Mouse (Mus musculus): ENCODE data around the gene Tirap. TPM values are rescaled to one million over a fixed set of nuclear protein-coding genes. Genes with fewer than 3 reads are reported as not detected.

Gene Tirap
- polyA plus RNA-seq, 1 experiment: 5.2 TPM

GRCm38 (mm10) chr9:35166144-35166797 lies 33.8 kb downstream of the Tirap start:
- TF ChIP-seq CTCF (IDR thresholded peaks at IDR 0.05; ENCODE audit: borderline replicate concordance, control insufficient read depth, extremely low read depth, insufficient read depth, low read length, poor library complexity) (no peak), POLR2A (IDR thresholded peaks at IDR 0.05; ENCODE audit: control insufficient read depth, extremely low read depth, insufficient read depth, low read length, poor library complexity) (no peak)
- no peak for DNase-seq
- Histone ChIP-seq H3K36me3 (ENCODE audit: control insufficient read depth, insufficient read depth, low read length) (peaks cover 16% of the 10 kb centered on the region), H3K27ac (ENCODE audit: control insufficient read depth, insufficient read depth, low read length) (no peak overlapping the region), H3K4me1 (replicated peaks; ENCODE audit: control insufficient read depth, insufficient read depth, low read length) (no peaks in the 10 kb centered on the region), H3K27me3 (ENCODE audit: control insufficient read depth, insufficient read depth, low read length) (no peaks in the 10 kb centered on the region), H3K4me3 (ENCODE audit: control insufficient read depth, insufficient read depth, low read length) (no peak overlapping the region)
- WGBS: 76% methylated on average over 3 of the region's 3 CpGs

GRCm38 (mm10) chr9:35164142-35164874 lies 35.8 kb downstream of the Tirap start:
- H3K4me1 ChIP-seq (replicated peaks; ENCODE audit: control insufficient read depth, insufficient read depth, low read length): no peaks in the 10 kb centered on the region
- 82% methylated on average over 5 of the region's 5 CpGs for WGBS
- H3K36me3 ChIP-seq (ENCODE audit: control insufficient read depth, insufficient read depth, low read length): peaks cover 9% of the 10 kb centered on the region; the same call in 1 of the 2 replicates
- no peak overlapping the region for H3K27ac ChIP-seq (ENCODE audit: control insufficient read depth, insufficient read depth, low read length)
- TF ChIP-seq CTCF (IDR thresholded peaks at IDR 0.05; ENCODE audit: borderline replicate concordance, control insufficient read depth, extremely low read depth, insufficient read depth, low read length, poor library complexity): no peak
- TF ChIP-seq POLR2A (IDR thresholded peaks at IDR 0.05; ENCODE audit: control insufficient read depth, extremely low read depth, insufficient read depth, low read length, poor library complexity): no peak
- H3K4me3 ChIP-seq (ENCODE audit: control insufficient read depth, insufficient read depth, low read length): no peak overlapping the region
- no peaks in the 10 kb centered on the region for H3K27me3 ChIP-seq (ENCODE audit: control insufficient read depth, insufficient read depth, low read length)
- DNase-seq: no peak

DNA sequence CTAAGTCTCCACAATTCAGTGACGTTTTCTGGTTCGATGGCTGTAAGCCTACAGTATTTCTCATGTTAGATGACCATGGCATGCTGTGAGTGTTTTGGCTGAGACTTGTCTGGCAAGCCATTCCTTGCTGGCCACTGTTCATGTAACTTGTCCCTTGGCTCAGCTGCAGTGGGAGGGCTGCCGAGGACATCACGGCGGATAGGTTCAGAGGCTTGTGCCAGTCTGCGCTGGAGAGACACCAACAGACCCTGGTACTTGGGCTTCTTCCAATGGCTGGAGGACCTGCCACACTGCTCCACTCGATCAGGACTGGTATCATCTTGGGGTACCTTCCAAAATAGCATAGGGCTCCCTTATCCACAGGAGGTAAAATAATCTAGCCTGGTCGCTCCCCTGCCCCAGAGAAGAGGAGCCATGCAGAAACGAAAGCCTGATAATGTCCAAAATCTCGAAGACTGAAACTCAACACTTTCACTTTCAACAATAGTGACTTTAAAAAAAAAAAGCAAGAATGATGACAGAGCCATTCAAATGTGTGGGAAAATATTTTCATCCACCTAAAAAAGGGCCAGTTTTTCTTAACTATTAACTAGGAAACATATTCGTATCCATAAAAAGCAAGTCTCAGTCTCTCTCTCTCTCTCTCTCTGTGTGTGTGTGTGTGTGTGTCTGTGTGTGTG lies 36.9 kb downstream of the Tirap start:
- Histone ChIP-seq H3K27me3 (ENCODE audit: control insufficient read depth, insufficient read depth, low read length) (no peaks in the 10 kb centered on the region), H3K36me3 (ENCODE audit: control insufficient read depth, insufficient read depth, low read length) (peaks cover 9% of the 10 kb centered on the region; the same call in 1 of the 2 replicates), H3K4me3 (ENCODE audit: control insufficient read depth, insufficient read depth, low read length) (no peak overlapping the region), H3K27ac (ENCODE audit: control insufficient read depth, insufficient read depth, low read length) (no peak overlapping the region), H3K4me1 (replicated peaks; ENCODE audit: control insufficient read depth, insufficient read depth, low read length) (no peaks in the 10 kb centered on the region)
- WGBS: 79% methylated on average over 11 of the region's 11 CpGs
- DNase-seq: no peak
- TF ChIP-seq CTCF (IDR thresholded peaks at IDR 0.05; ENCODE audit: borderline replicate concordance, control insufficient read depth, extremely low read depth, insufficient read depth, low read length, poor library complexity) (no peak), POLR2A (IDR thresholded peaks at IDR 0.05; ENCODE audit: control insufficient read depth, extremely low read depth, insufficient read depth, low read length, poor library complexity) (no peak)

DNA sequence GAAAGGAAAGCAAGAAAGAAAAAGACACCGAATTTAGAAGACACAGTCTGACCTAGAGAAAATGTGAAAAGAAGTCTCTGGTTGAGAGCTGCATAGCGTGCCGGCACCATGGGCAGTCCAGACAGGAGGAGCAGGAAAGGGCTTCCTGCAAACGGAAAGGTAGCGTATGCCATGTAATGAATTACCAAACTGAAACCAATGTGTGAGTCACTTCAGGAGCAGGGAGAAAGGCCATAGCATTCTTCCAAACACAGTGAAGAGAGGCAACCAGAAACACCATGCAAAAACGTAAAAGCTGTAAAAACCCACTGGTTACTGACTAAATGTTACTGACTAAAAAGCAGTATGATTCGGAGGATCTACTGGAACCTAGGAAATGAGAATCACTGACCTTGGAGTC lies 38.4 kb downstream of the Tirap start:
- DNase-seq: no peak
- Histone ChIP-seq H3K4me1 (replicated peaks; ENCODE audit: control insufficient read depth, insufficient read depth, low read length) (no peaks in the 10 kb centered on the region), H3K4me3 (ENCODE audit: control insufficient read depth, insufficient read depth, low read length) (no peak overlapping the region), H3K36me3 (ENCODE audit: control insufficient read depth, insufficient read depth, low read length) (peaks cover 8% of the 10 kb centered on the region; the same call in 1 of the 2 replicates), H3K27me3 (ENCODE audit: control insufficient read depth, insufficient read depth, low read length) (no peaks in the 10 kb centered on the region), H3K27ac (ENCODE audit: control insufficient read depth, insufficient read depth, low read length) (no peak overlapping the region)
- 96% methylated on average over 7 of the region's 7 CpGs for WGBS
- TF ChIP-seq CTCF (IDR thresholded peaks at IDR 0.05; ENCODE audit: borderline replicate concordance, control insufficient read depth, extremely low read depth, insufficient read depth, low read length, poor library complexity) (no peak), POLR2A (IDR thresholded peaks at IDR 0.05; ENCODE audit: control insufficient read depth, extremely low read depth, insufficient read depth, low read length, poor library complexity) (no peak)

GRCm38 (mm10) chr9:35160662-35161061 lies 39.4 kb downstream of the Tirap start:
- WGBS: 96% methylated on average over 2 of the region's 2 CpGs
- no peak for DNase-seq
- H3K27ac ChIP-seq (ENCODE audit: control insufficient read depth, insufficient read depth, low read length): no peak overlapping the region
- no peaks in the 10 kb centered on the region for H3K27me3 ChIP-seq (ENCODE audit: control insufficient read depth, insufficient read depth, low read length)
- H3K4me1 ChIP-seq (replicated peaks; ENCODE audit: control insufficient read depth, insufficient read depth, low read length): no peaks in the 10 kb centered on the region
- no peak overlapping the region for H3K4me3 ChIP-seq (ENCODE audit: control insufficient read depth, insufficient read depth, low read length)
- peaks cover 4% of the 10 kb centered on the region; the same call in 1 of the 2 replicates for H3K36me3 ChIP-seq (ENCODE audit: control insufficient read depth, insufficient read depth, low read length)
- TF ChIP-seq POLR2A (IDR thresholded peaks at IDR 0.05; ENCODE audit: control insufficient read depth, extremely low read depth, insufficient read depth, low read length, poor library complexity) (no peak), CTCF (IDR thresholded peaks at IDR 0.05; ENCODE audit: borderline replicate concordance, control insufficient read depth, extremely low read depth, insufficient read depth, low read length, poor library complexity) (no peak)

GRCm38 (mm10) chr9:35158477-35158876 lies 41.6 kb downstream of the Tirap start:
- TF ChIP-seq POLR2A (IDR thresholded peaks at IDR 0.05; ENCODE audit: control insufficient read depth, extremely low read depth, insufficient read depth, low read length, poor library complexity) (no peak), CTCF (IDR thresholded peaks at IDR 0.05; ENCODE audit: borderline replicate concordance, control insufficient read depth, extremely low read depth, insufficient read depth, low read length, poor library complexity) (no peak)
- H3K27ac ChIP-seq (ENCODE audit: control insufficient read depth, insufficient read depth, low read length): no peak overlapping the region
- H3K27me3 ChIP-seq (ENCODE audit: control insufficient read depth, insufficient read depth, low read length): no peaks in the 10 kb centered on the region
- no peak for DNase-seq
- WGBS: 92% methylated on average over 3 of the region's 3 CpGs
- H3K4me1 ChIP-seq (replicated peaks; ENCODE audit: control insufficient read depth, insufficient read depth, low read length): no peaks in the 10 kb centered on the region
- H3K36me3 ChIP-seq (ENCODE audit: control insufficient read depth, insufficient read depth, low read length): peaks cover 4% of the 10 kb centered on the region; the same call in 1 of the 2 replicates
- no peak overlapping the region for H3K4me3 ChIP-seq (ENCODE audit: control insufficient read depth, insufficient read depth, low read length)

All from thymus, adult 2 months (tissue).